Mouse (Mus musculus) c-Kit-positive CD71-negative TER-119-negative erythroid progenitor cells, embryonic 14.5 days (primary cell): ENCODE results near the gene Sall1.

Experiments
- DNase-seq: peaks from one replicate; pipeline ENCODE4 v3.0.0-alpha.2; 2013; ENCODE audit warnings: low read depth

Gene Sall1

GRCm38 (mm10) chr8:89043940-89044339 is at the start of gene Sall1:
Gene Sall1, minus strand, starts transcription at chr8:89044162.
- DNase-seq, result no peak

GRCm38 (mm10) chr8:89089916-89090315 is 46.0 kb upstream of the Sall1 start:
- DNase-seq, result no peak

GRCm38 (mm10) chr8:89079147-89079546 is 35.2 kb upstream of the Sall1 start:
- DNase-seq, result no peak

GRCm38 (mm10) chr8:89072968-89073382 is 29.0 kb upstream of the Sall1 start:
- DNase-seq, result no peak

- DNase-seq, result no peak
These were observed 23.5 kb upstream of the Sall1 start for GRCm38 (mm10) chr8:89067499-89067898.

- DNase-seq, result no peak
These were observed 20.1 kb upstream of the Sall1 start for GRCm38 (mm10) chr8:89064042-89064441.

GRCm38 (mm10) chr8:89063366-89064040 is 19.5 kb upstream of the Sall1 start:
- no peak for DNase-seq

- no peak for DNase-seq
These were observed 16.8 kb upstream of the Sall1 start for GRCm38 (mm10) chr8:89060717-89061116.

- DNase-seq, result no peak
These were observed 15.5 kb upstream of the Sall1 start for GRCm38 (mm10) chr8:89059507-89059906.

GRCm38 (mm10) chr8:89052880-89053279 is 8.9 kb upstream of the Sall1 start:
- DNase-seq, result no peak

GRCm38 (mm10) chr8:89046639-89047348 is 2.8 kb upstream of the Sall1 start:
- no peak for DNase-seq

GRCm38 (mm10) chr8:89046226-89046625 is 2.3 kb upstream of the Sall1 start:
- no peak for DNase-seq

GRCm38 (mm10) chr8:89045726-89046125 is 1.8 kb upstream of the Sall1 start:
- DNase-seq, result no peak

- DNase-seq, result no peak
These were observed 1.2 kb upstream of the Sall1 start for GRCm38 (mm10) chr8:89045218-89045601.

- no peak for DNase-seq
These were observed 702 bp upstream of the Sall1 start for GRCm38 (mm10) chr8:89044511-89045217.

- no peak for DNase-seq
These were observed 556 bp downstream of the Sall1 start for GRCm38 (mm10) chr8:89043371-89043841.

GRCm38 (mm10) chr8:89042560-89043370 is 1.2 kb downstream of the Sall1 start:
- DNase-seq, result no peak

GRCm38 (mm10) chr8:89042118-89042460 is 1.9 kb downstream of the Sall1 start:
- DNase-seq, result no peak

- no peak for DNase-seq
These were observed 2.4 kb downstream of the Sall1 start for GRCm38 (mm10) chr8:89041421-89042117.

- DNase-seq, result no peak
These were observed 3.1 kb downstream of the Sall1 start for GRCm38 (mm10) chr8:89040751-89041420.

- no peak for DNase-seq
These were observed 4.1 kb downstream of the Sall1 start for GRCm38 (mm10) chr8:89039890-89040289.
